Mouse (Mus musculus) midbrain, embryonic 16.5 days (tissue): ENCODE measurements around the gene Tpra1. TPM values are rescaled to one million over a fixed set of nuclear protein-coding genes. Genes with fewer than 3 reads are reported as not detected.
A peak's percentile ranks its signal among the peaks of the same experiment; 100 is the strongest.

Source experiments
- ATAC-seq: fragments of 200-750 bp; cut with Nextera tagmentation; 2 replicates; pipeline ENCODE4 v1.8.0; 2017; ENCODE audit warnings: moderate TSS enrichment
- H3K27ac ChIP-seq: fragments of 300-500 bp; sonication (generic); 2 replicates; pipeline ENCODE4 v1.5.1; 2014; ENCODE audit warnings: mild to moderate bottlenecking, low read length, mixed read lengths
- H3K27me3 ChIP-seq: fragments of 300-500 bp; sonication (generic); 2 replicates; pipeline ENCODE4 v1.6.1; 2014; ENCODE audit warnings: low read depth, low read length, mixed read lengths; ENCODE audit not compliant: control insufficient read depth, insufficient read depth
- H3K36me3 ChIP-seq: fragments of 300-500 bp; sonication (generic); 2 replicates; pipeline ENCODE4 v1.6.1; 2014; ENCODE audit warnings: mild to moderate bottlenecking, low read length, moderate library complexity, mixed read lengths; ENCODE audit not compliant: control insufficient read depth, insufficient read depth
- H3K4me1 ChIP-seq: fragments of 300-500 bp; sonication (generic); 2 replicates; pipeline ENCODE4 v1.6.1; 2014; ENCODE audit warnings: mild to moderate bottlenecking, low read length, mixed read lengths; ENCODE audit not compliant: control insufficient read depth, insufficient read depth
- H3K4me2 ChIP-seq: fragments of 300-500 bp; sonication (generic); 2 replicates; pipeline ENCODE4 v1.6.1; 2014; ENCODE audit warnings: mild to moderate bottlenecking, low read length, mixed read lengths
- H3K4me3 ChIP-seq: fragments of 300-500 bp; sonication (generic); 2 replicates; pipeline ENCODE4 v1.5.1; 2014; ENCODE audit warnings: low read depth, mild to moderate bottlenecking, low read length, moderate library complexity, mixed read lengths
- H3K9ac ChIP-seq: fragments of 300-500 bp; sonication (generic); 2 replicates; pipeline ENCODE4 v1.6.1; 2014; ENCODE audit warnings: low read depth, low read length, mixed read lengths
- H3K9me3 ChIP-seq: fragments of 300-500 bp; sonication (generic); replicated peaks from 2 replicates; pipeline ENCODE4 v1.6.1; 2014; ENCODE audit warnings: mild to moderate bottlenecking, low read length, mixed read lengths; ENCODE audit not compliant: control insufficient read depth, poor library complexity, severe bottlenecking
- WGBS: fragments of 180-500 bp; shearing (Covaris S2); extraction: QIAGEN DNeasy Blood & Tissue Kit; methylation state at CpG from one replicate; pipeline ENCODE4 v1.1.7; 2014; 5-methylcytosine and 5-hydroxymethylcytosine counted together
- polyA plus RNA-seq: library from polyadenylated mRNA; unstranded; fragments of >200 nt; fragmentation: Nextera tagmentation; extraction: Ambion mirVana; gene quantifications from 2 replicates; pipeline ENCODE4 v1.2.1, GENCODE M21; 2015

The Tpra1 gene
- polyA plus RNA-seq, 1 experiment from 2014 or later: 99.6 TPM

DNA sequence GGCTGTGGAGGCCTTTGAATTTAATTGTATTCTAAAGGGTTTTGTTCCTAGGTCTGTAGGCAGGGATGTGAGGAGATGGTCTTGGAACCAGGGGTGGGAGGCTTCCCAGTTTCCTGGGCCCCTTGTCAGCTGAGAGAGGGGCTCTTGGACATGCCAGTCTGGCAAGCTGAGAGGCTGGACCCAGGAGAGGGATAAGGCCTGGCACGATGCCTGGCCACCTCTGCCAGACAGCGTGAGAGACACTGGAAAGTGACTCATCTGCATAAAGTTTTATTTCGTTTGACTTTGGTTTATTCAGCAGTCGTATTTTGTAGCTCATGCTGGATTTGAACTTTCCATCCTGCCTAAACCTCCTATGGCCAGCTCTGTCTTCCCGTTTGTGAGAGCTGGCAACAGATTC lies 26.5 kb downstream of the Tpra1 start:
- no peak for ATAC-seq

DNA sequence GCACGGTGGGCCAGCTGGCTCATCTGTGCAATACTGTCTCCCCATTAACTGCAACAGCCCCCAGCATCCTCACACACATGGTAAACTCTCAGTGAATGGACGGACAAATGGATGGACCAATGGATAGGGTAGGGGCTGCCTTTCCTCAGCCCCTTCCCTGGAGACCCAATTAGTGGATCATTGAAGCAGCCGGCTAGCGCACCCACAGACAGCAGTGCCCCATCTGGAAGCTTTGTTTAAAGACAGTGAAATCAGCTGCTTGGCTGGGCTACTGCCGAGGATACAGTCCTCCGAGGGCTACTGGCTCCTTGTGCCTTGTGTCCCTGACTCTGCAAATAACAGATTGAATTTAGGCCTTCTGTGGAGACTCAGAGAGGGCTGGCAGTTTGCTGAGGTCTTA lies 27.4 kb downstream of the Tpra1 start:
- Histone ChIP-seq H3K9me3 (no peaks in the 10 kb centered on the region), H3K4me3 (no peak overlapping the region), H3K36me3 (no peaks in the 10 kb centered on the region), H3K4me1 (peaks cover 48% of the 10 kb centered on the region), H3K27ac (peak overlapping the region; percentile 55), H3K27me3 (no peaks in the 10 kb centered on the region), H3K4me2 (no peak overlapping the region), H3K9ac (no peak overlapping the region)
- ATAC-seq: no peak
- 27% methylated on average over 6 of the region's 6 CpGs for WGBS

More for the DNA sequence above, 26.5 kb downstream of the Tpra1 start:
- Histone ChIP-seq H3K9me3 (no peaks in the 10 kb centered on the region), H3K27ac (no peak overlapping the region), H3K36me3 (no peaks in the 10 kb centered on the region), H3K4me3 (no peak overlapping the region), H3K9ac (no peak overlapping the region), H3K4me1 (peaks cover 44% of the 10 kb centered on the region), H3K27me3 (no peaks in the 10 kb centered on the region), H3K4me2 (no peak overlapping the region)
- WGBS: 56% methylated on average over 5 of the region's 5 CpGs

DNA sequence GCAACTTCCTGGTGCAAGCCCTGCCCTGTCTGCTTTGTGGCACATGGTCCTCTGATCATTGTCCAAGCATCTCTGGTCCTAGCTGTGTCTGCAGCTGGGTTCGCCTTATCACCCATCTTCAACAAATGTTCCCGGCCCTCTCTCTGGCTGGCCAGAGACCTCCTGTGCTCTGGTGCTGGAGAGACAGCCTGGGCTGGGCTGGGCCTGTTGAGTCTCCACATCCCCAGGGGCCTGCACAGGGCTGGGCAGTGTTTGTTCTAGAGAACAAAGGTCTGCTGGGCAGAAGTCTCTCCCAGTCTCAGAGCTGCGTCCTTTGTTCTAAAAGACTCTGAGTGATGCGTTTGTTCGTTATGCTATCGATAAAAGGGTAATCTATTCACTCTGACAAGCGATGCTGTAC lies 28.0 kb downstream of the Tpra1 start:
- no peaks in the 10 kb centered on the region for H3K9me3 ChIP-seq
- H3K27me3 ChIP-seq: no peaks in the 10 kb centered on the region
- WGBS: 31% methylated on average over 7 of the region's 7 CpGs
- peak overlapping the region; percentile 55 for H3K27ac ChIP-seq
- peaks cover 46% of the 10 kb centered on the region for H3K4me1 ChIP-seq
- no peak overlapping the region for H3K4me2 ChIP-seq
- H3K4me3 ChIP-seq: no peak overlapping the region
- no peaks in the 10 kb centered on the region for H3K36me3 ChIP-seq
- H3K9ac ChIP-seq: peak overlapping the region; percentile 26; the same call in 1 of the 2 replicates
- no peak for ATAC-seq

DNA sequence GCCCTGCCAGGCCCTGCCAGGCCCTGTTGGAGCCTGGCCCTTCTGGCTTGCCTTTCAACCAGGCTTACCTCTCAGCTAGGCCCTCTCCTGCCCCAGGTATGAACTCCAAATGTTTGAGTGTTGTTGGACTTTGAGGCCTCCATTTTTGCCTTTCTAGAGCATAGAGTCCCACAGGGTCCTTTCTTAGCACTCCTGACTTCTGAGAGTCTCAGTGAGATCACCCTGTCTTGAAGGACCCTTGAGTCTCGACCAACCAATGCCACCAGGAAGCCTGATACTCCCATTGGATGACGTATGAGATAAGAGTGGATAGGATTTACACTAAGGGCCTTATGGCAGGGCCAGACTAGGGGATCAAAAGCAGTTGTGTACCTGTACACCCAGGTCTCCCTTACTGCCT lies 29.4 kb downstream of the Tpra1 start:
- 75% methylated on average over 2 of the region's 2 CpGs for WGBS
- H3K27me3 ChIP-seq: no peaks in the 10 kb centered on the region
- no peak overlapping the region for H3K4me2 ChIP-seq
- H3K27ac ChIP-seq: no peak overlapping the region
- no peaks in the 10 kb centered on the region for H3K9me3 ChIP-seq
- no peak overlapping the region for H3K9ac ChIP-seq
- no peaks in the 10 kb centered on the region for H3K36me3 ChIP-seq
- peaks cover 43% of the 10 kb centered on the region for H3K4me1 ChIP-seq
- ATAC-seq: no peak
- H3K4me3 ChIP-seq: no peak overlapping the region

- no peak for ATAC-seq
- Histone ChIP-seq H3K27me3 (no peaks in the 10 kb centered on the region), H3K27ac (no peak overlapping the region), H3K36me3 (no peaks in the 10 kb centered on the region), H3K4me2 (no peak overlapping the region), H3K9me3 (no peaks in the 10 kb centered on the region), H3K4me1 (peaks cover 48% of the 10 kb centered on the region), H3K9ac (no peak overlapping the region), H3K4me3 (no peak overlapping the region)
- WGBS: 26% methylated on average over 4 of the region's 4 CpGs
Observed at GRCm38 (mm10) chr6:88934132-88934531, 32.1 kb downstream of the Tpra1 start.

DNA sequence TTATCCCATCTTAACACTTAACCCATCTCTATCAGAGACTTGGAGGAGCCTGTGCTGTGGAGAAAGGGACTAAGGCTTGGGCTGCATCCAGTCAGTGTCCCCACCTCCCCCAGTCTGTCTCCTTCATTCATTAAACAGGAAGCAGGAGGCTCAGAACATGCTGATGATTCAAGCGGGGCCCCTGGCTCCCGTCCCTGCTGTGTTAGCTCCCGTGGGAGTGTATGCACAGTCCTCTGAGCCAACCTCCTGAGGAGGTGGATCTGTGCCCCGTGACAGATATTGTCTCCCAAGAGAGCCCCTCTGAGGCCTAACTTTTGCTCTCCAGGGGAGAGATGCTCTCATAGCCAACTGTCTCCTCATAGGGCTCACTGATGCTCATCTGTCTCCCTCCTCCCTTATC lies 32.8 kb downstream of the Tpra1 start:
- peaks cover 46% of the 10 kb centered on the region for H3K4me1 ChIP-seq
- H3K9me3 ChIP-seq: no peaks in the 10 kb centered on the region
- no peaks in the 10 kb centered on the region for H3K27me3 ChIP-seq
- 19% methylated on average over 4 of the region's 4 CpGs for WGBS
- no peak for ATAC-seq
- H3K4me3 ChIP-seq: no peak overlapping the region
- no peaks in the 10 kb centered on the region for H3K36me3 ChIP-seq
- no peak overlapping the region for H3K4me2 ChIP-seq
- H3K9ac ChIP-seq: no peak overlapping the region
- H3K27ac ChIP-seq: no peak overlapping the region

DNA sequence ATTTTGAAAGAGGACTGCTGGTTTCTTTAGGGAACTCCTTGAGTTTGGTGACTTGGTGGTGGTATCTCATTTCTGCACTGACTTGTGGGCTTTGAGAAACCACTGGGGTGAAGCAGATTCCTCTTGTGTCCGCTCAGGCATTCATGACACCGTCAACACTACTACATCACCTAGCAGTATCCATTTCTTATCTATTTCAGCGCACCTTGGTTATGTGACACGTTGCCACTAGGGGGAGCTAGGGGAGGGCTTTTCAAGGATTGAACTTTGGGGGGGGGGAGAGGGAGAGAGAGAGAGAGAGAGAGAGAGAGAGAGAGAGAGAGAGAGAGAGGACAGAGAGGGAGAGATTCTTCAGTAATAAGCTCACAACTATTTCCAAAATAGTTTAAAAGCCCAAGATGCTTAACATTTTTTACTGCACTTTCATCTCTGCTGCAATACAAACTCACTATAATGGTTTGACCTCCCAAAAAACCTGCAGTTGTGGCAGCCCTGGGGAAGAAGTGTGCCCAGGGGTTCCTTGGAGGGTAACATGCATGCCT lies 33.8 kb downstream of the Tpra1 start:
- Histone ChIP-seq H3K27ac (no peak overlapping the region), H3K4me2 (no peak overlapping the region), H3K4me3 (no peak overlapping the region), H3K36me3 (no peaks in the 10 kb centered on the region), H3K27me3 (no peaks in the 10 kb centered on the region), H3K4me1 (peaks cover 46% of the 10 kb centered on the region), H3K9ac (no peak overlapping the region), H3K9me3 (no peaks in the 10 kb centered on the region)
- ATAC-seq: no peak
- 8% methylated on average over 4 of the region's 4 CpGs for WGBS

GRCm38 (mm10) chr6:88936342-88937213 lies 34.5 kb downstream of the Tpra1 start:
- Histone ChIP-seq H3K36me3 (no peaks in the 10 kb centered on the region), H3K4me1 (peaks cover 53% of the 10 kb centered on the region), H3K9me3 (no peaks in the 10 kb centered on the region), H3K27me3 (no peaks in the 10 kb centered on the region), H3K4me2 (no peak overlapping the region), H3K4me3 (no peak overlapping the region), H3K27ac (peak overlapping the region; percentile 19; the same call in 1 of the 2 replicates), H3K9ac (no peak overlapping the region; the same call in 1 of the 2 replicates)
- WGBS: 44% methylated on average over 13 of the region's 13 CpGs
- no peak for ATAC-seq

DNA sequence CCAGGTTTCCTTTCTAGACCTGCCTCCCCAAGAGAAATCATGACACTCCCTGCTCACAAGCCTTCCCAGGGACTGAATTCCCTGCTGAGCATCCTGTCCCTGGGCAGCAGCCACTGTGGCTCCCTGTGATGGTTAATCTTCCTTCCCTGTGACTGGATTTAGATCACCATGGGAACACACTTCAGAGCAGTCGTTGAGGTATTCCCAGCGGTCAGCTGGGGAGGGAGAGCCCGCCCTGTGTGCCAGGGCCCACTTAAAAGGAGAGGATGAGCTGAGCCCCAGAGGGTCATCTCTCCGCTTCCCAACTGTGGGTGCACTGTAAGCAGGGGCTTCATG lies 35.1 kb downstream of the Tpra1 start:
- Histone ChIP-seq H3K9ac (no peak overlapping the region; the same call in 1 of the 2 replicates), H3K27ac (peak overlapping the region; percentile 19; the same call in 1 of the 2 replicates), H3K36me3 (no peaks in the 10 kb centered on the region), H3K9me3 (no peaks in the 10 kb centered on the region), H3K4me3 (no peak overlapping the region), H3K4me2 (no peak overlapping the region), H3K27me3 (no peaks in the 10 kb centered on the region), H3K4me1 (peaks cover 59% of the 10 kb centered on the region)
- WGBS: 25% methylated on average over 4 of the region's 4 CpGs
- no peak for ATAC-seq
